Mouse (Mus musculus) hematopoietic stem cell, adult 5-6 weeks (primary cell): Measurements from ENCODE around the gene Evi5. TPM values are rescaled to one million over a fixed set of nuclear protein-coding genes. Genes with fewer than 3 reads are reported as not detected.
A peak's percentile ranks its signal among the peaks of the same experiment; 100 is the strongest.

Source experiments
- ATAC-seq, 2 experiments: fragments of 125-278 bp in 1 of 2; replicated peaks in 1 of 2; 2 replicates each; pipeline ENCODE4 v1.8.0; 2016 to 2017; ENCODE audit warnings: inconsistent platforms in 2 of 2, mild to moderate bottlenecking in 2 of 2, moderate number of reproducible peaks in 2 of 2, low read depth in 1 of 2, moderate TSS enrichment in 1 of 2; ENCODE audit not compliant: low FRiP score in 2 of 2, poor library complexity in 2 of 2, severe bottlenecking in 2 of 2, insufficient read depth in 1 of 2, low TSS enrichment in 1 of 2
- total RNA-seq: library from RNA; stranded (forward); fragments of 172-1452, 232-1000 nt; gene quantifications from 2 replicates; pipeline ENCODE4 v1.2.3, GENCODE M21; 2017

The Evi5 gene
- total RNA-seq, 1 experiment from 2014 or later = 19.9 TPM

DNA sequence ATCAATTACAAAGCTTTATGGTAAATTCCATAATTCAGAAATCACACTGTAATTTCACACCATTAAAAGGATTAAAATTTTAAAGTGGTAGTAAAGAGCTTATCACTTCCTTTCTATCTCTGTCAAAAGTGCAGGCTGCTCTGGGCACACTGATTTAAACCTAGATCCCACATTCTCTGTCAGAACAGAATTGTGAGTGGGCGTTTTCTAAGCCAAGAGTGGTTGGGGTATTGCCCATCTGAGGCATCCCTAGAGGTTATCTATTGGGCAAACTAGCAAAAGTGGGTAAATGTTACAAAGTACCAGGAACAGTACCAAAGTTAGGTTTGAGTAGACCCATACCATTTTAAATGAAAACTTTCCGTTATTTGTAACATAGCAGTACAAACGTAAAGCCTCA is 96.1 kb downstream of the Evi5 start:
- no peak for ATAC-seq

DNA sequence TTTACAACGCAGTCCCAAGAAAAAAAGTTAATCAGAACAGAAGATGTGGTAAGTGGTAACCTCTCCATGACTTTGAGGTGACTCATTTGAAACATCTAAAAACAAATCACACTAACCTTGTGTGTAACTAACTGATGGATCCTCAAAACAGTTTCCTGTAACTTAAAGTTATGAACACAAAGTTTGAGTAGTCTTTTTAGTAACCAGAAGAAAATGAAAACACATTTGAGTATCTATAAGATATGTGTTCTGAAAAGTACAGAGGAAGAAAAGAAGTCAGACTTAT is 97.4 kb downstream of the Evi5 start:
- ATAC-seq = no peak

GRCm38 (mm10) chr5:107776777-107777544 is 97.9 kb downstream of the Evi5 start:
- ATAC-seq = no peak; a peak in 1 of 4 replicates

GRCm38 (mm10) chr5:107775875-107776274 is 99.0 kb downstream of the Evi5 start:
- no peak; a peak in 1 of 4 replicates for ATAC-seq

DNA sequence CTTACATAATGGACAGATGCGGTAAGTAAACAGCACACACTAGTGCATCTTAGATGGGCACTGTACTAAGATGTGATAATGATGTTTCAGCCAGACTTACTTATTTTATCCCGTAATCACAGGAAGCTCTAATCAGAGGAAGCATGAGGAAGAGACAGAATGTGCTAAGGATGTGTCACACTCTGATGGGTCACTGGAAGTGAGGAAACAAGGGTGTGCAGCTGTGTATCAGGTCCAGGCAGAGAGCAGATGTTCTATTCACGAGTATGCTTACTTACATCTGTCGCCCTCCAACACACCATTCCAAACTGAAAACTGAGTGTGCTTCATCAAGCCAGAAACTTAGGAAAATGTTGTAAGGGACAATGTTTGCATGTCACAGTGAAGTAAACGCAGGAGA is 102.9 kb downstream of the Evi5 start:
- no peak for ATAC-seq

DNA sequence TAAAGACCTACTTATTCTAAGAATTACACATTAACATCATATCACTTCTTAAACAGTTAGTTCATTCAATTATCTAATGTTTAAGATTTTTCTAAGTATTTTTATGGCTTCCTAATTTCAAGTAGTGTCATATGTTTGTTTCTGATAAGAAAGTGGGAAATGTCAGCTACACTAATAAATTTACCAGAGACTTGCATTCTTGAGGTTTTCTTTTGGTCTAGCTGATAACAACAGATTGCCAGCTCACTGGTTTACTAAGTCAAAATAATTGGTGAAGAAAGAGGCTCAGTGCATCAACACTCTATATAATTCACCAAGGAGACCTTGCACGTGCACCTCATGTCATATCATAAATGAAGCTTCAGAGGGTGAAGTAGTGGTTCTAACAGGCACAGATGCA is 106.7 kb downstream of the Evi5 start:
- peak; percentile 67 to 68; a peak in 2 of 4 replicates for ATAC-seq

GRCm38 (mm10) chr5:107765946-107766345 is 109.0 kb downstream of the Evi5 start:
- no peak for ATAC-seq

DNA sequence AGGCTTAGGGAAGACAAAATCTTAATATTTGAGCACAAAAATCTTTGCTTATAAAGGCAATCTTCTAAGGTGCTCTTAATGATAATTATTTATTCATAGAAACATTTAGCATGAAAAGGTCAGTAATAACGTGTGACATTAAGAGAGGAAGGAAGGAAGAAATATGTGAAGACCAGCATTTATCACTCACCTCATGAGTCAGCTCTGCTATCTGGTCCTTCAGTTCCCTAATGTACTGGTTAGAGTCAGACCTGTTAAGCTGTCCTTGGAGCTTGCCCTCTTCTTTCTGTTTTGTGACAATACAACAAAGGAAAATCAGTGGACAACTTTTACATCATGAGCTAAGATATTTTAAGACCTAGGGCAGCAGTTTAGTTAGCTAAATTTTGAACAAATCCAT is 110.4 kb downstream of the Evi5 start:
- ATAC-seq = no peak

GRCm38 (mm10) chr5:107763674-107764073 is 111.2 kb downstream of the Evi5 start:
- no peak for ATAC-seq

DNA sequence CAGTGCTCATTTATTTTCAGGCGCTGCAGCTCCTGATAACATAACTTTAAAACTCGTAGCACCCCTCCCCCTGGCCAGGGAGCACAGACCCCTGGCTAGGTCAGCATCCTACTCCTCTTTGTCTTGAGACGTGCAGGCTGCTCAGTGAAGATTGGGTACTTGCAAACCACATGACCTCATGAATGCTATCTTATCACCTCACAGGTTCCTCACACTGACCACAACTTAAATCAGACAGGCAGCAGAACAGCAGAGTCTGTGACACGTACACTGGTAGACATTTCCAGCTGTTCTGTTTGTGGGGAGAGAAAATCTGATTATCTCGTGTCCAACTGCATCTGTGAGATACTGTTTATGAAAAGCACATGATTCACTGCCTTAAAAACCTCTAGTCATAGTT is 115.8 kb downstream of the Evi5 start:
- peak; percentile 97 to 99 for ATAC-seq

GRCm38 (mm10) chr5:107756072-107756471 is 118.8 kb downstream of the Evi5 start:
- no peak for ATAC-seq

- ATAC-seq = no peak
Observed at GRCm38 (mm10) chr5:107754740-107755139, 120.2 kb downstream of the Evi5 start.

DNA sequence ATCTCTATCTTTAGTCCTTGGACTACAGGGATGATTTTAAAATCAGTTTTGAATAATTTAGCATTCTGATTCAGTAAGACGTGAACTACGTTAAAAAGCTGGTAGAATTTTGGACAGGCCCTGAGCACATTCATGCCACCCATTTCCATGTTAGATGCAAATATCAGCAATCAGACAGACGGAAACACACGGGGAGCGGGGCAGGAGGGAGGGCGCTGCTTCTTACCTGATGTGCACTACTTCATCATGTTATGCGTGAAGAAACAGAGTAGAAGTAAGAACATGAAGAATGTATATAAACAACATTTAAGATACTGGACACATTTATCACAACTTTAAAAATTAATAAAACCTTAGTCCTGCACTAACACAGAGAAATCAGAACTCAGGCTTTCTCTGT is 121.3 kb downstream of the Evi5 start:
- no peak for ATAC-seq

- peak; percentile 95 to 98 for ATAC-seq
Observed at GRCm38 (mm10) chr5:107749229-107749916, 125.5 kb downstream of the Evi5 start.

- no peak for ATAC-seq
Observed at GRCm38 (mm10) chr5:107739023-107739422, 135.9 kb downstream of the Evi5 start.

DNA sequence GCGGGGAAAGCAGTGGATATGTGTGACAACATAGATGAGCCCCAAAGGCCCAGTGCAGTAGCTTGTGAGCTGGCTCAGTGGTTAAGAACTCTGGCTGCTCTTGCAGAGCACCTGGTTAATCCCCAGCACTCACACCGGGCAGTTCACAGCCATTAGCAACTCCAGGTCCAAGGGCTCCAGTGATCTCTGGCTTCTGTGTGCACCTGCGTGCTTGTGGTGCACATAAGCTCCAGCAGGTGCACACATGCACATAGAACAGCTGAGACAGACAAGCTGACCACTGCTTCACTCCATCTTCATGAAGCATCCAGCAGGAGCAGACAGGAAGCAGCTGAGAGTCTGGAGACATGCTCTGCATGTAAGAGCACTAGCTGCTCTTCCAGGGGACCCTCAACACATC is 136.6 kb downstream of the Evi5 start:
- ATAC-seq = no peak

DNA sequence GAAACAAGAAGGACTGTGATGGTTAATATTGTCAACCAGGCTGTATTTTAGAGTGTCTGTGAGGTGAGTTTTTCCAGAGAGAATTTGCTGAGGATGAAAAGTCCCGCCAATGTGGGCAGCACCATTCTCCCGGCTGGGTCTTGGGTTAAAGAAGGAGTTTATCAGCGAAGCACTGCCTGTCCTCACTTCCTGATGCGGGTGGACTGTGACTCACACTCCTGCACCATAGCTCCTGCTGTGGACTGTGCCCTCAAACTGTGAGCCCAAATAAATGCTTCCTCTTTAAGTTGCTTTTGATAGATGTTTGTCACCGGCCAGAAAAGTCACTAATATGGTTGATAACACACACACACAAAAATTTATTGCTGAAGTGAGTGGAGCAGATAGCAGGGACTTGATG is 138.7 kb downstream of the Evi5 start:
- ATAC-seq = no peak

DNA sequence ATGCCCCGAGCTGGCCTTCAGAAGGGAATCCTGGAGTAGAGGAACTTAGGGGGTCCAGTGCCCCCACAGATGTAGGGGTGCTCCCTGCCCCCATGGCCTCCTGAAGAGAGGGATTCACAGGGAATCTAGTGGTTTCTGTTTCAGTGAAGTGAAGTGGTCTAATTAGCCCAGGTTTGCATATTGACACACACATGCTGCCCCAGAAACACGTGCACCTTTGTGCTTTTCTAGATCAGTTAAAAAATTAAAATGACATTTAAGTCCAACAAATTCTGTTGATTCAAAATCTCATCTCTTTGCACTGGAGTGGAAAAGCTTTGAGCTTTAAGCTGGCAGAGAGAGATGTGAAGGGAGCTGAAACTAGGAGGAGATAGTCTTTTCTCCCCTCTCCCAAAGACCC is 143.1 kb downstream of the Evi5 start:
- ATAC-seq = no peak

DNA sequence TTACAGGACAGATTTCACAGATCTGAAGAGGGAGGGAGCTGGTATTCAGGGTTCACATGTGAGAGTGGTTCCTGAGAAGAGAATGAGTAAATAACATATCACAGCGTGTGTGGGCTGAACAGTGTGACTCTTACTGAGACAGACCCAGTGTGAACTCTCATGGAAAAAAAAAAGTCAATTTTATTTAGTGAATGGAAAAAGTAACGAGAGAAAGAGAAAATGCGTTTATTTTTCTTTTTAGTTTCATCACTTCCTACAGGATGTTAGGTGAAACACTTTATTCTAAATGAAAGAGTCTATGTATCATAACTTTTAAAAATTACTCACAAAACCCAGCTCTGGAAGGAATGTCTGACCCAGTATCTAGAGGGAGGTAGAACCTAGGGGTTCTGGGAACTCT is 143.5 kb downstream of the Evi5 start:
- no peak for ATAC-seq
